ENCODE assay signal across 28 mouse cellular contexts in genomic region chr16:51457166-51457565, GRCm38 (mm10).
"Had no signal": no experiment of that assay in that cellular context is flagged by ENCODE, and none has a peak within 500 bp of the region (broad histone marks: within the 10 kb centered on the region; RNA-seq: fewer than 3 reads in every experiment).

No protein-coding gene starts in this region.

- H3K27ac ChIP-seq: heart, adult 2 months; heart, embryonic 13.5 days; heart, embryonic 15.5 days; hindbrain, embryonic 10.5 days; hindbrain, embryonic 12.5 days; hindbrain, embryonic 14.5 days; intestine, embryonic 15.5 days; layer of hippocampus, adult 2 months; limb, embryonic 13.5 days; limb, embryonic 15.5 days; liver, embryonic 12.5 days; liver, embryonic 14.5 days had no signal

- H3K27me3 ChIP-seq: heart, embryonic 13.5 days; heart, embryonic 15.5 days; hindbrain, embryonic 12.5 days; intestine, embryonic 15.5 days; limb, embryonic 13.5 days; limb, embryonic 15.5 days; liver, embryonic 12.5 days had no signal

- H3K4me2 ChIP-seq: heart, embryonic 11.5 days; heart, embryonic 13.5 days; heart, embryonic 15.5 days; hindbrain, embryonic 12.5 days; hindbrain, embryonic 14.5 days; intestine, embryonic 15.5 days; limb, embryonic 13.5 days; limb, embryonic 15.5 days; liver, embryonic 12.5 days had no signal

- DNase-seq: gastrocnemius, postnatal 14 days; gastrocnemius, postnatal 36 days; heart, adult 11 months; heart, adult 2 months; heart, postnatal 14 days; heart, postnatal 4 days; kidney, adult 18-20 months; kidney, adult 8-10 months; kidney, postnatal 10 days; kidney, postnatal 25 days; kidney, postnatal 4 days; layer of hippocampus, postnatal 36 days; left cerebral cortex, postnatal 4 days had no signal

- H3K9ac ChIP-seq: heart, embryonic 13.5 days; heart, embryonic 15.5 days; hindbrain, embryonic 12.5 days; hindbrain, embryonic 14.5 days; intestine, embryonic 15.5 days; limb, embryonic 13.5 days; limb, embryonic 15.5 days; liver, embryonic 12.5 days; liver, embryonic 14.5 days had no signal

- ATAC-seq: hindbrain, embryonic 16.5 days; inflammation-experienced regulatory T-cells, adult 6 months; intestine, embryonic 15.5 days; intestine, postnatal 0 days; liver, embryonic 12.5 days had no signal

- H3K4me3 ChIP-seq: heart, adult 2 months; heart, embryonic 13.5 days; heart, embryonic 15.5 days; hindbrain, embryonic 10.5 days; hindbrain, embryonic 12.5 days; intestine, embryonic 15.5 days; layer of hippocampus, adult 2 months; limb, embryonic 13.5 days; limb, embryonic 15.5 days; liver, embryonic 12.5 days had no signal

- H3K9me3 ChIP-seq: heart, embryonic 13.5 days; heart, embryonic 15.5 days; hindbrain, embryonic 10.5 days; hindbrain, embryonic 12.5 days; intestine, embryonic 15.5 days; limb, embryonic 13.5 days; limb, embryonic 15.5 days; liver, embryonic 12.5 days had no signal

- H3K4me1 ChIP-seq: heart, embryonic 13.5 days; heart, embryonic 15.5 days; hindbrain, embryonic 10.5 days; hindbrain, embryonic 12.5 days; intestine, embryonic 15.5 days; limb, embryonic 13.5 days; limb, embryonic 15.5 days; liver, embryonic 12.5 days had no signal

- H3K36me3 ChIP-seq: heart, embryonic 13.5 days; heart, embryonic 15.5 days; hindbrain, embryonic 10.5 days; hindbrain, embryonic 12.5 days; intestine, embryonic 15.5 days; limb, embryonic 13.5 days; limb, embryonic 15.5 days; liver, embryonic 12.5 days had no signal
